ENCODE assay signal across 12 mouse cellular contexts in the genomic region with DNA sequence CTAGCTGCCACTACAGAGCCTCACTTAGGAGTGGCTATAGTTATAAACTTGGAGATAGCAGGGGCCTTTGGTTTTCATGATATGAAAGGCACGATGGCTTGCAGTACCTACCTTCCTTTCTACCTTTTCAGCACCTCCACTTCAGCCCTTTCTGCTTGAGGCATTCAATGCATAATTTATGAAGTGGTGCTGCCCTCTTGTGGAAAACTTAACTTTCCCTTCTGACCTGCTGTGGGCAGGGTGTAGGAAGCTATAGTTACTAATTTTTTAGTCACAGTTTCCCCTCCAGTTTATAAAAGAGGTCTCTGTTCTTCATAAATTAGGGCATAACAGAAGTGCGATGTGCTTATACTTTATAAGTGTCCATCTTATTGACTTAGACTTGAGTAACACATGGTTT.
DNase-seq lines count a peak whose midpoint lies in the region; ATAC-seq and TF ChIP-seq lines count a peak whose summit lies in the region.
"Had no signal": no experiment of that assay in that cellular context is flagged by ENCODE, and none has a peak within 500 bp of the region (broad histone marks: within the 10 kb centered on the region; RNA-seq: fewer than 3 reads in every experiment).

No protein-coding gene starts in this region.

- H3K4me1 ChIP-seq in hindbrain, postnatal 0 days (ENCODE audit: insufficient read depth, low read length), result no peaks in the 10 kb centered on the region
- H3K4me1 ChIP-seq in hindbrain, embryonic 10.5 days (replicated peaks), result no peaks in the 10 kb centered on the region
- H3K4me1 ChIP-seq: heart, embryonic 13.5 days; limb, embryonic 15.5 days had no signal

- H3K4me3 ChIP-seq in hindbrain, postnatal 0 days (ENCODE audit: low read length), result no peak overlapping the region
- H3K4me3 ChIP-seq in hindbrain, embryonic 10.5 days, result no peak overlapping the region
- H3K4me3 ChIP-seq: heart, embryonic 13.5 days; limb, embryonic 15.5 days had no signal

- H3K4me2 ChIP-seq in hindbrain, postnatal 0 days (ENCODE audit: low read depth, low read length), result no peak overlapping the region
- H3K4me2 ChIP-seq: heart, embryonic 13.5 days; limb, embryonic 15.5 days had no signal

- 70% methylated on average over 2 of the region's 2 CpGs for WGBS in hindbrain, postnatal 0 days
- WGBS in hindbrain, embryonic 10.5 days, result 77% methylated on average over 2 of the region's 2 CpGs

- no peaks in the 10 kb centered on the region for H3K9me3 ChIP-seq in hindbrain, postnatal 0 days (ENCODE audit: low read length)
- H3K9me3 ChIP-seq in hindbrain, embryonic 10.5 days, result no peaks in the 10 kb centered on the region
- H3K9me3 ChIP-seq: heart, embryonic 13.5 days; limb, embryonic 15.5 days had no signal

- no peak overlapping the region for H3K27ac ChIP-seq in hindbrain, postnatal 0 days
- H3K27ac ChIP-seq in hindbrain, embryonic 10.5 days, result no peak overlapping the region
- H3K27ac ChIP-seq: heart, embryonic 13.5 days; limb, embryonic 15.5 days had no signal

- H3K36me3 ChIP-seq in hindbrain, postnatal 0 days (ENCODE audit: insufficient read depth, low read length), result no peaks in the 10 kb centered on the region
- no peaks in the 10 kb centered on the region for H3K36me3 ChIP-seq in hindbrain, embryonic 10.5 days
- H3K36me3 ChIP-seq: heart, embryonic 13.5 days; limb, embryonic 15.5 days had no signal

- no peaks in the 10 kb centered on the region for H3K27me3 ChIP-seq in hindbrain, postnatal 0 days (ENCODE audit: insufficient read depth, low read length)
- H3K27me3 ChIP-seq in hindbrain, embryonic 10.5 days (ENCODE audit: insufficient read depth, poor library complexity, severe bottlenecking), result no peaks in the 10 kb centered on the region
- H3K27me3 ChIP-seq: heart, embryonic 13.5 days; limb, embryonic 15.5 days had no signal

- no peak overlapping the region for H3K9ac ChIP-seq in hindbrain, postnatal 0 days (replicated peaks; ENCODE audit: low read length)
- H3K9ac ChIP-seq: heart, embryonic 13.5 days; limb, embryonic 15.5 days had no signal

- TF ChIP-seq CTCF in hindbrain, postnatal 0 days (IDR thresholded peaks at IDR 0.05; ENCODE audit: low read depth), result peak; percentile 45

- ATAC-seq in hindbrain, postnatal 0 days, result no peak

- peak; percentile 26 for DNase-seq in adrenal gland, postnatal 14 days
- no peak for DNase-seq in adrenal gland, adult 18-20 months (ENCODE audit: low spot score in 2 of 2)
- peak; percentile 8 for DNase-seq in hindbrain, postnatal 0 days (ENCODE audit: low spot score)
- no peak for DNase-seq in hindbrain, embryonic 10.5 days (ENCODE audit: low spot score)
- peak; percentile 12 for DNase-seq in urinary bladder, postnatal 14 days (ENCODE audit: low spot score)
- no peak for DNase-seq in urinary bladder, adult 18-20 months (ENCODE audit: low spot score in 2 of 2)
- no peak for DNase-seq in spleen, postnatal 4 days (ENCODE audit: low spot score in 2 of 2)
- DNase-seq in layer of hippocampus, adult 9-10 months (ENCODE audit: low spot score), result no peak
- DNase-seq: cerebellum, adult 11-12 months; thymus, adult 2 months had no signal

Comparison
In these comparisons a context has a peak if more than half of its experiments do, and no peak if none do; other contexts are left out.
1. DNase-seq: peak in adrenal gland, postnatal 14 days (single experiment), hindbrain, postnatal 0 days (single experiment) and urinary bladder, postnatal 14 days (single experiment); none in adrenal gland, adult 18-20 months (0 of 2), hindbrain, embryonic 10.5 days (single experiment), urinary bladder, adult 18-20 months (0 of 2), spleen, postnatal 4 days (0 of 2) and layer of hippocampus, adult 9-10 months (single experiment).